Mouse (Mus musculus) retina, adult 2 months (tissue): ENCODE data around the gene Angptl7.

Experiments used
- DNase-seq: peaks from one replicate; pipeline ENCODE4 v3.0.0-alpha.2; 2012; ENCODE audit warnings: low read depth, low spot score

The Angptl7 gene

DNA sequence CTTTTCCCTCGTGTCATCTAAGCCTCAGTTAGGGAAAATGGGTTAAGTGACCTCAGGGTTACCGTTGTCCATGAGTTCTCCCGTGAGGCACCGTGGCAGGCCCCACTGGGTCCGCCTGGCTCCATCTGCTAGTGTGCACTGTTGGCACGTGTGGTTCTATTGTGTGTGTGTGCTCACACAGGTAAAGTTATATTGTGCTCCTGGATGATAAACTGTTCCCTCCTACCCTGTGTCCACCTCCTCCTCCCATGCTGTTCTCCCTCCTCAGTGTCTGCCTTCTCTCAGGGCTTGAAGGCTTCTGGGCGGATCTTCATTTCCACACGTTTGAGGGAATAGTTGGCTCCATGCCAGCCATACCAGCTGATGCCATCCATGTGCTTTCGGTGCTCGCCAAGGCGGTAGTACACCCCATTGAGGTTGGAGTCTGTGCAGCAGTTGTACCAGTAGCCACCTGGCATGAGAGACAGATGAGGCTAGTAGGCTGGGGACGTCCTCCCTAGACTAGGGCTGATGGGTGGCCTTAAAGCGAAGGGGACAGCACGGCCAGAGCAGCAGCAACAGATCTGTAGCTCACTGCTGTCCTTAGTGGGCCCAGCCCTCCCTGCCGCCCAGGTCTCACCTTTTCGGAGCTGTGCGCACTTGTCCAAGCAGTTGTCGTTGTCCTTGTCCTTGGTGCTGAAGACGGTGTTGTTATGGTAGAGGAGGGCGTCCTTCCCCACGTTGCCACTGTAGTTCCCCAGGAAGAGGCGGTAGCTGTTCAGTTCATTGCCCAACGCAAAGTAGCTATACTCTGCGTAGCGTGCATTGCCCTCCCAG lies 4.2 kb downstream of the Angptl7 start:
- DNase-seq = no peak

DNA sequence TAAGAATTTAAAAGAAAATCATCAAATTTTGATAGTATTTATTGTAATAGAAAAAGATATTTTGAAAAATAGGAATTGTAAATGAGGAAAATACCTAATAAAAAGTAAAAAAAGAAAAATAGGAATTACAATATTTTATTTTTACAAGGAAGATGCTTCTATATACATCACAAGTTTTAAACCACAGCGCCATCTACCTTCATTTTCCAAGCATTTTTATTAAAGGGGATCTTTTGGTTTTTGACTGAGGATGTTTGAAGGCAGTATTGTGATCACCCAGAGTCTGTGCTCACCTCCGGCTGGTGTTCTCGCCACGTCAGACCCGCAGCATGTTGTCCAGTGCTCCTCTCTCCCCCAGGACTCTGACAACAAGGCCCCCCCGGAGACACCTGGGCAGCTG lies 5.1 kb downstream of the Angptl7 start:
- DNase-seq = no peak

DNA sequence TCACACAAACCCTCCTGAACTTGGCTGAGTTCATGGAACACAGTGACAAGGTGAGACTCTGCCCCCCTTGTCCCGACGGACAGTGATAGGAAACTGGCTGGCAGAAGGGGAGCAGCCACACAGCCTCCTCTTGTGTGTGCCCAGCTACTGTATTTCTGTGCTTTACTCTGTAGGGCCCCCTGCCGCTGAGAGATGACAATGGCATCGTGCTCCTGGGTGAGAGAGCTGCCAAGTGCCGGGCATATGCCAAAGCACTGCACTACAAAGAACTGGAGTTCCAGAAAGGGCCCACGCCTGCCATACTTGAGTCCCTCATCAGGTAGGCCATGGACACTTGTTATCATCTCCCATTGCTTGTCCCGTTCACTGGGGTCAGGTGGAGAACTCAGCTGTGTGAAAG lies 8.8 kb downstream of the Angptl7 start:
- no peak for DNase-seq

DNA sequence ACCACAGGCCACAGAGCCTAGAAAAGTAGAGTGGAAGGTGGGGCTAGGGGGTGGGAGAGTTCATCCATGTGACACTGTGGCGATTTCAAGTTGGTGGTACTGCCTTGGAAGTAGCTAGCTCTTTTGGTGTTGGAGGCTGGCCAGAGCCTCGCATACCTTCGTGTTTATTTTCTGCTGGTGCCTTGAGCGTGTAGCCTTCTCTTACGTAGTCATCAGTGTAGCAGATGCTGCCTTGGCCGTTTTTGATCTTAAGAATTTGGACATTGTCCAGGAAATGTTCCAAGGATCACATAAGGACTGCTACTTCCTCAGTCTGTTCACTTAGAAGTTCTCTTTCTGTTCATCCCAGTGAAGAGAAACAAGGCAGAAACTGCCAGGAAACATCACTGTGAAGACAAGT lies 9.8 kb downstream of the Angptl7 start:
- DNase-seq = no peak

DNA sequence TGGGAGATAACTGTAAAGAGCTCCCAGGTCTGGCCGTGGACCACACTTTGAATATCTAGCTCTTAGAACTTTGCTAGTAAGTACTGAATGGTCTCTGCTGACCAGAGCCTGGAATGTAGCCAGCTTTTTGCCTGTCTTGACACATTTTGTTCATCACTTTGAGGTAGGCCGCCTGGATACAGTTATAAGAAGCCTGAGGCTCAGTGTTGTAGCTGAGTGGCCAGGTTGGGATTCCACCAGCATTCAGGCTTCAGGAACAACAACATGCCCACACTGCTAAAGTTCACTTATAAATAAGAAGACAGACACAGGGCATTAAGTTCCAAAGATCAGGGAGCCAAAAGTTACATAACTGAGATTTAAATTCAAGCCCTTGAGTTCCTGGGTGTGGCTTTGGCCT lies 12.4 kb downstream of the Angptl7 start:
- DNase-seq = no peak

DNA sequence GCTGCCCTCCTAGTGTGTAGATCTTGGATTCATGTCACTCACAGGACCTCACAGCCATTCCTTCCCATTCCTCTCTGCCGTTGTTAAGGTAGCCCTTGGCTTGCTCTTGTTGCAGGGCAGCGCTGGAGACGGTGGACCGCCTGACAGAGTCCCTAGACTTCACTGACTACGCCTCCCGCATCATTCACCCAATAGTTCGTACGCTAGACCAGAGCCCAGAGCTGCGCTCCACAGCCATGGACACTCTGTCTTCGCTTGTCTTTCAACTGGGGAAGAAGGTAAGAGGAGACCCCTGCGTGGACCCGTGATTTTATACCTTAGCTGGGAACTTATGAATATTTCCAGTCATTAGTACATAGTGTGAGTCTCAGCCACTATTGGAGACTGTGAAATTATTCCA lies 15.7 kb downstream of the Angptl7 start:
- DNase-seq = no peak

DNA sequence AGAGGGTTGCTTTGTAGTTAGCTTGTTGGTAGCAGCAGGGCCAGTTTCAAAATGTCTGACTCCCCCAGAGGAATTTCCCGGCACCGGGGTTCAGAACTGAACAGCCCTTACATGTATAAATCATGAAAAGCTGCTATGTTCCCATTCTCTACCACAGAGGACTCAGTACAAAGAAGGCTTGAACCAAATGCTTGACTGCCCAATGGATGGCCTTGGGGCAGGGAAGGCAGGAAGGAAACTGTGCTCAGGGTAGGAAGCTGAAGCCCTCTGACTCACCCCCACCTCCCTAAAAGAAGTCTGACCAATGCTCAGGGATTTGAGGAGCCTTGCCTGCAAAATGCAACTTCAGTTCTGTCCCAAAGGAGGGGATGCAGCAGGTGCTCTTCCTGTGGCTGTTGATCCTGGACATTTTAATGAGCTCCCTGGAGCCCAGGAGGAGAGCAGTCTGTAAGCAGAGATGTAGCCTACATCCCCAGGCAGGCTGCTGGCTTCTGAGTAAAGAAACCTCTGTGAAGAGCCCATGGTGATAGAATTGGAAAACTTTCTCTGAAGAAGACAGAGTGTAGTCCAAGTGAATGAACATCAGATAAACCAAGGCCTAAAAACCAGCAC lies 18.6 kb downstream of the Angptl7 start:
- no peak for DNase-seq

DNA sequence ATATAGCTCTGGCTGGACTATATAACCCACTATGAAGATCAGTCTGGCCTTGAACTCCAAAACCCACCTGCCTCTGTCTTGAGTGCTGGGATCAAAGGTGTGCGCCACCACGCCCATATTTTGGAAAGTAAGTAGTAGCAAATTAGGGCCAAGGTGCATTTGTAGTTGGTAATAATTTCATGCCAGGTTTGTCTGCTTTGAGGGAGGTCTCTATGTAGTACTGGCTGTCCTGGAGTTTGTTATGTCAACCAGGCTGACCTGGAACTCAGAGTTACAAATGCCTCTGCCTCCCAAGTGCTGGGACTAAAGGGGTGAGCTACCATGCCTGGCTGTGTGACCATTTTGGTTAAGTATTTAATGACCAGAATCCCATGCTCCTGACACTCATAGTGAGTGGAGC lies 20.0 kb downstream of the Angptl7 start:
- DNase-seq = no peak

DNA sequence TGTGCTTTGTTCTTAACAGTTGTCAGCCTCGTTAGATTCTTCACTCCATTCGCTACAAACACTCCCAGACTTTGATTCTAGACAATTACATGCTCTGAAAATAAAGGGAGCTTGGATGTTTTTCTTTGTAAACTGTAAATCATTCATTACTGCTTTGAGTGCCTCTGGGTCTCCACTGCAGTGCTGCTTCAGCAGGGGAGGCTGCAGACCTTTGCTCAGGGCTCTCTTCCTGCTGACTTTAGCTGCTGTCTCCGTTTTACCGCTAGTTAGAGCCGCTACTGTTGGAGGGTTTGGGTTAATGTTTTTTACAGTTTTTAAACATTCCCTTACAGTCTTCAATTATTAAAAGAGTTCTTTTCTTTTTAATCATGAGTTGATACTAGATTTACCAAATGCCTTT lies 26.8 kb downstream of the Angptl7 start:
- DNase-seq = no peak

DNA sequence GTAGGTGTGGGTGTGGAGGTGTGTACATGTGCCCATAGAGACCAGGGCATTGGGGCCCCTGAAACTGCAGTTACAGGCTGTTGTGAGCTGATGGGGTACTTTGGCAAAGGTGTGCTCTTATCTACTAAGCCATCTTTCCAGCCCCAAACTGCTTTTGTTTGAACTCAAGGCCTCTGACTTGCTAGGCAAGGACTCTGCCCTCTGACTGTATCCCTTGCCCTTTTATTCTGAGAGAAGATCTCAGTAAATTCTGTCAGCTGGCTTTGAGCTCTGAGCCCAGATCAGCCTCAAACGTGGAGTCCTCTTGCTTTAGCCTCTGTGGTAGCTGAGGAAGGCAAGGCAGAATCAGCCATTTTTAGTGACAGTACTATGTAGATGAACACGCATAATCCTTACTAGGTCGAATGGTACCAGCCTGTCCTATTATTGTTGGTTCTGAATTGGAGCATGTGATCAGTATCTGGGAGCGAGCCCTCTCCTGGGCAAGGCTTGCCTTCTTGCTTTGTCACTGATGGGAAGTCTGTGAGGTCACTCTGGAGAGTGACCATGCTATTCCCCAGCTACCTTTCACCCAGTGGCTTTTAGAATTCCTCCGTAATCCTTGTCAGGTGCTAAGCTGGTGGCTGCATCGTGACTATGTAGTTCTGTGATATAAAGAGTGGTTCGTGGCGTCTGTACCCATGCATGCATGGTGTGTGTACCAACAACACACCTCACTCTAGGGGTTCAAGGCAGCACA lies 27.7 kb downstream of the Angptl7 start:
- no peak for DNase-seq

DNA sequence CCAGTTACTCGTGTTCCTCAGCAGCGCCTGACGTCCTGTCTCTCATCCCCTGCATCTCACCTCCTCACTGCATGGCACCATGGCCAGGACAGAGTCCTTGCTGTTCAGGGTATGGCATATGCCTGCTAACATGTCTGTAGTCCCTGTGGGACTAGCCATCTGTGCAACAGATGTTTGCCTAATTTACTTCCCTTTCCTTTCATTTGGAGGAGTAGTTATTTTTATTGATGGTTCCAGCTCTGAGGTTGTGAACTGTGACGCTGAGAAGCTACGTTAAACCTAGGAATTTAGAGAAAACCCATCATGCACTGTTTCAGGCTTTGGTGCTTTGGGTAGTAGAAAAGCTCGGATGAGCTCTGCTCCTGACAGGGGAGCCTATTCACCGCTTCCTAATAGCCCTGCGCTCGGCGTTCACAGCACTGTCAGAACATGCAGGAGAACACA lies 28.9 kb downstream of the Angptl7 start:
- DNase-seq = no peak

DNA sequence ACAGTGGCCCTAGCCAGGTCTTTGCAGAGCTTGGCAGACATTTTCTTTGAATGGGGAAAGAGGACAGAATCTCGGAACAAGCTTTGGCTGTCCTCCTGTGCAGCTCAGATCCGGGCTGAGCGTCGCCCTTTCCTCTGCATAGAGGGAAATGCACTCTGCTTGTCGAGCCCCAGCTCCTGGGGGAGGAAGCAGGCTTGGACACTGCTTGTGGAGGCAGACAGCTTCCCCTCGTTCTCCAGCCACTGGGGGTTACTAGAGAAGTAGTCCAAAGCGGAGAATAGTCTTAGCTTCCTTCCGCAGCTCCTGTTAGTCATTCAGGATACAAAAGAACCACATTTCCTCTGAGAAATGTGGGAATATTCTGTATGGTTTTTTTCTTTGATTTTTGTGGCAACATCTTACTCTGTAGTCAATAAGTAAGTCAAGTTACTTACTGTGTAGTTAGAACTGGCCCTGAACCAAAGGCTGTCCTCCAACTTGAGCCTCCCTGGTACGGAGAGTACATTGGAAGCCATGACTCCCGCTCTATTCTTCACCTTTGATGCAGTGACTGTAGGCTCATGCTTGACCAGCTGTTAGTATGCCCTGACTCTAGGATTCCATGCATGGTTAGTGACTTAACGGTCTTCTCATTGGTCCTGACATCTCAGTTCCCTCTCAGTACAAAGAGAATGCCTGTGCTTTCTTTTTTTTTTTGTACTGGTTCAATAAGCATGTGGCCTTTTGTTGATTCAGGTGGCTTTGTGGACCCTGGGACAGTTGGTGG lies 30.6 kb downstream of the Angptl7 start:
- no peak for DNase-seq

DNA sequence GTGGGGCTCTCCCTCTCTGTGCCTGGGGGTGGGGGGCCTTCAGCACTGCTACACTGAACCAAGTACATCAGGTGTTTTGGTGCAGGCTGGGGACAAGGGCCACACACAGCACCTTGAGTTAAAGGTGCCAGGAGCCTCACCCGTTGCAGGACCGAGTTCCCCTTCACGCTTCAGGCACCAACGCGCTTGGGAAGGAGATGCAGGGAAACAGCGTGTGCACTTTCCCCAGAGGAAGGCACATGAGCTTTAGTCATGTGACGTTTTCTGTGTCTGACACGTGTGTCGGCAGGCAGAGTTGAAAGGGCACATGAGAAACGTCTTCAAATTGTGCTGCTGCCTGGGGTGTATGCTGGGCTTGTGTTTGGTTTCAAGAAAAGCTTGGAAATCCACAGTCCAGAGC lies 31.9 kb downstream of the Angptl7 start:
- DNase-seq = no peak

DNA sequence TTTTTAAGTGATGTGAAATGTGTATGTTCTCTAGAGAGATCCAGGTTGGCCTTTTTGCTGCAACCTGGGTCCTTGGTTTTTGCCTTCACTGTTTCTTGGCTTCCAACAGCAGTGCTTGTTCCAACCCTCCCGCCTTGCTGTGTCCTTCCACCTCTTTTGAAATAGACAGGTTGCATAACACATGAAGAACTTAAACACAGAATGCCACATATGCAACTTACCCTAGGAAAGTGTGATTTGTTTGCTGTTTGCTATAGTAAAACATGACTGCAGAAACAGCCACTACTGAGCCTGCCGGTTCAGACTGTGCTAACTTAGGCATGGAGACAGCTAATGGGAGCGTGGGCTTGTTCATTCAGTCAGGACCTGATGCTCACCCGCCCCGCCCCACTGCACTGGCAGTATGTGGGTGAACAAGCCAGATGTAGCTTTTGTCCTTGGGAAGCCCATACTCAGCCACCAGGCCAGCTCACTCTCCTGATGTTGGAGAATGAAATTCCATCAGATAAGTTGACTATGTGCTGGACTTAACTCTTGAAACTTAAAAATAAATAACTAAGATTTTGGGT lies 33.7 kb downstream of the Angptl7 start:
- DNase-seq = no peak

DNA sequence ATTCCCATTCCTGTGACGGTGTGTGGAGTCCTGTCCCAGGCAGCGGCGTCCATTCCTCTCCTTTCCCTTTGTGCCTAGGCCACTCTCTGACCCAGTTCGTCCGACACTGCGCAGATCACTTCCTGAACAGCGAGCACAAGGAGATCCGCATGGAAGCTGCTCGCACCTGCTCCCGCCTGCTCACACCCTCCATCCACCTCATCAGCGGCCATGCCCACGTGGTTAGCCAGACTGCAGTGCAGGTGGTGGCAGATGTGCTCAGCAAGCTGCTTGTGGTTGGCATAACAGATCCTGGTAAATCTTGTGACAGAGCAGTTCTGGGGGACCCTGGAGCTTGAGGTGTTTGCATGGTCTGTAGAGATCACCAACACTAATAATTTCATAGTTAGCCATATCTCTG lies 35.4 kb downstream of the Angptl7 start:
- DNase-seq = no peak

DNA sequence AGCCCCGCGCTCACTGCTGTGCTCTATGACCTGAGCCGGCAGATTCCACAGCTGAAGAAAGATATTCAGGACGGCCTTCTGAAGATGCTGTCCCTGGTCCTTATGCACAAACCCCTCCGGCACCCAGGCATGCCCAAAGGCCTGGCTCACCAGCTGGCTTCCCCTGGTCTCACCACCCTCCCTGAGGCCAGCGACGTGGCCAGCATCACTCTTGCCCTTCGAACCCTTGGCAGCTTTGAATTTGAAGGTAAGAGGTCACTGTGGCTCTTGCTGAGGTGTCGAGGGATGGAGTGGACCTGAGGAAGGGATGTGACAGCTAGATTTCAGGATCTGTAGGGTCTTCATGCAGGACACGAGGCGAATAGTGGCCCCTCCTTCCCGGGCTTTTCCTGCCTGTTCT lies 36.0 kb downstream of the Angptl7 start:
- DNase-seq = no peak

DNA sequence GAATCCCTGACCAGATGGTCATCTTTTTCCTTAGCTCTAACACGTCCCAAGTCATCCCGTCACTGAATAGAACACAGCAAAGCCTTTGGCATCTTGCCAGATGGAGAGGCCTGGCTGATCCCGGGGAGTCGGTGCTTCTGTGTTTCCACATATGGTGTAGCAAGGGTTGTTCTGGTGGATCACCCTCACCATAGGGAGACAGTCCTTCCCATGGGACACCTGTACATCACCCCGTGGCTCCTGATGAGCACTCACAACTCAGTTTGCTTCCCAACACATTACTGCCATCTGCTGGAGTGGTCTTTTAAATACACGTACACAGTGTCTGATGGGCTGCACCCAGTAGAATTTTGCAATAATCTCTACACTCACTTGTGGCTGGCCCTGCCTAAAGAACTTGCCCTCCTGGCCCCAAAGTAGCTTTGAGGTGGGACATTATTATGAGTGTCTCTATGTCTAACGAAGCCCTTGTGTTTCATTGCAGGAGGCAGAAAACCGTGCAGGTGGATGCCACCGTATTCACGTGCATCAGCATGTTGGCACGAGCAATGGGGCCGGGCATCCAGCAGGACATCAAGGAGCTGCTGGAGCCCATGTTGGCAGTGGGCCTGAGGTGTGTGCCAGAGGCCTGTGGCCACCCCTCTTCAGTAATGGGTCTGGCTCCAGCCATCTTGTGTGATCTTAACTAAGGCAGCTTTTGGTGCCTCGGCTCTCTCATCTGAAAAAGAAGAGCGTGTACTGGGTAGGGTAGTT lies 36.9 kb downstream of the Angptl7 start:
- no peak for DNase-seq

DNA sequence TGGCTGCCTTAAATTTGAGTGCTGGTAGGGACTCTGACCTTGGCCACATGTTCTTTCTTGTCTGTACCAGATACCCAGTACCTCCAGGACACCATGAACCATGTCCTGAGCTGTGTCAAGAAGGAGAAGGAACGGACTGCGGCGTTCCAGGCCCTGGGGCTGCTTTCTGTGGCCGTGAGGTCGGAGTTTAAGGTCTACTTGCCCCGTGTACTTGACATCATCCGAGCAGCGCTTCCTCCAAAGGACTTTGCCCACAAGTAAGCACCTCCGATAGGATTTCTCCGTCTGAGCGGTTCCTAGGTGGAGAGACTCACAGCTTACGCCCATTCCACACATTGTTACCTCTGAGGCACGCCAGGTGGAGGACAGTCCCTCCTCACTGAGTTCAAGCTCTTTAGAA lies 37.5 kb downstream of the Angptl7 start:
- DNase-seq = no peak

DNA sequence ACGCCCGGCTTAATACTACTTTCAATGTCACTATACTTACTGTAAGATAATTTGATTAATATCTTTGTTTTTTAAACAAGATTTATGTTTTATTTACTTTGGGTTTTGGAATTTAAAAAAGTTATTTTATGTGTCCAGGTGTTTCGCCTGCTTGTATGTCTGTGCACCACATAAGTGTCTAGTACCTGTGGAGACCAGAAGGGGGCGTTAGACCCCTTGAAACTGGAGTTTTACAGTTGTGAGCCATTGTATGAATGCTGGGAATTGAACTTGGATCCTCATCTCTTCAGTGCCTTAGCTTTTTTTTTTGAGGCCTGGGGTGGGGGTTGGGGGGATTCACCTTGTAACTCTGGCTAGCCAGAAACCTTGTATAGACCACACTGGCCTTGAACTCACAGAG lies 38.5 kb downstream of the Angptl7 start:
- DNase-seq = no peak

DNA sequence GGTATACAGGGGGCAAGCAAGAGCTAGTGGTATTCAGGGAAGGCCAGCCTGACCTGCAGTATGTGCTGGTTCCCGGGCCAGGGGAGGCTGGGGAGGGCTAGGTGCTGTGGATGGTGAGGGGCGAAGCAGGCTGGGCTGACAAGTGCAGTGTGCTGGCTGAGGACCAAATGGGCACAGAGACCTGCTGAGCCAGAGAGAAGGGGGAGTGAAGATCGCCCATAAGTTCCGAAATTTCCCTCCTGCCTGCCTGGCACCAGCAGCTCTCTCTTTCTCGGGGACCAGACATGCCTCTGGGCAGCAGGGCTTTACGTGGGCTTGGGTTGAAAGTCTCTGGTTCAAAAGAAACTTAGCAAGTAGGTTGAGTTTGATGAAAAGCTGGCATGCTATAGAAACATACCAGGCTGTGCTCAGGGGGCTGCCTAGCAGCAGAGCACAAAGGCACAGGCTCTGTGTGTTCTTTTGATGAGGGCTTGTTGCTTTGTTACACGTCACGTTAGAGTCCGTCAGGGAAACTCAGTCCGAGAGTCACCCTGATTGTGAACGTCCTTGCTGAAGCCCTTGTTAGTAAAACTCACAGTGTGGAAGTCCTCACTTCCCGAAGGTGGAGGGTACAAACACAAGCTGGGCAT lies 39.5 kb downstream of the Angptl7 start:
- DNase-seq = no peak
